Mouse (Mus musculus): ENCODE measurements around the gene Ankrd11. TPM values are rescaled to one million over a fixed set of nuclear protein-coding genes. Genes with fewer than 3 reads are reported as not detected.
A peak's percentile ranks its signal among the peaks of the same experiment; 100 is the strongest.

Ankrd11 gene
- total and polyA plus RNA-seq, 3 experiments = 49.2 to 235 (median 87.7) TPM

GRCm38 (mm10) chr8:123005328-123005727 lies 36.7 kb downstream of the Ankrd11 start:
- peaks cover 25% of the 10 kb centered on the region in 2 experiments for H3K4me1 ChIP-seq (ENCODE audit: control insufficient read depth in 1 of 2, insufficient read depth in 2 of 2, low read length in 2 of 2)
- H3K9me3 ChIP-seq (replicated peaks; ENCODE audit: insufficient read depth, low read length) = no peaks in the 10 kb centered on the region
- peaks cover 88% of the 10 kb centered on the region for H3K79me2 ChIP-seq (ENCODE audit: control insufficient read depth, insufficient read depth, low read length, poor library complexity)
- no peak overlapping the region for H3K4me3 ChIP-seq (ENCODE audit: control insufficient read depth in 1 of 2, insufficient read depth in 1 of 2, low read depth in 2 of 2, low read length in 2 of 2)
- peaks cover 0 to 53% of the 10 kb centered on the region in 2 experiments; a peak in 2 of 4 replicates for H3K36me3 ChIP-seq (ENCODE audit: control insufficient read depth in 1 of 2, insufficient read depth in 2 of 2, low read length in 2 of 2)
- no peak for DNase-seq (ENCODE audit: low read depth, low spot score)
- H3K9ac ChIP-seq (ENCODE audit: control insufficient read depth, low read depth, low read length, poor library complexity, severe bottlenecking) = no peak overlapping the region
- no peaks in the 10 kb centered on the region for H3K27me3 ChIP-seq (ENCODE audit: control insufficient read depth in 1 of 2, insufficient read depth in 2 of 2, low read length in 2 of 2)
- H3K27ac ChIP-seq (ENCODE audit: control insufficient read depth, low read depth, low read length) = no peak overlapping the region
- no peak for TF ChIP-seq E2F4 (IDR thresholded peaks at IDR 0.05; ENCODE audit: borderline replicate concordance, low read depth, low read length)

GRCm38 (mm10) chr8:123004033-123004922 lies 37.8 kb downstream of the Ankrd11 start:
- H3K4me1 ChIP-seq (ENCODE audit: control insufficient read depth in 1 of 2, insufficient read depth in 2 of 2, low read length in 2 of 2) = peaks cover 29 to 32% of the 10 kb centered on the region in 2 experiments
- no peak overlapping the region for H3K9ac ChIP-seq (ENCODE audit: control insufficient read depth, low read depth, low read length, poor library complexity, severe bottlenecking)
- peaks cover 0 to 60% of the 10 kb centered on the region in 2 experiments; a peak in 2 of 4 replicates for H3K36me3 ChIP-seq (ENCODE audit: control insufficient read depth in 1 of 2, insufficient read depth in 2 of 2, low read length in 2 of 2)
- peaks cover 84% of the 10 kb centered on the region for H3K79me2 ChIP-seq (ENCODE audit: control insufficient read depth, insufficient read depth, low read length, poor library complexity)
- no peaks in the 10 kb centered on the region for H3K9me3 ChIP-seq (replicated peaks; ENCODE audit: insufficient read depth, low read length)
- no peak for DNase-seq (ENCODE audit: low read depth, low spot score)
- no peak overlapping the region for H3K27ac ChIP-seq (ENCODE audit: control insufficient read depth, low read depth, low read length)
- H3K27me3 ChIP-seq (ENCODE audit: control insufficient read depth in 1 of 2, insufficient read depth in 2 of 2, low read length in 2 of 2) = no peaks in the 10 kb centered on the region
- TF ChIP-seq E2F4 (IDR thresholded peaks at IDR 0.05; ENCODE audit: borderline replicate concordance, low read depth, low read length) = no peak
- no peak for TF ChIP-seq TAL1 (IDR thresholded peaks at IDR 0.05; ENCODE audit: low read length)
- no peak overlapping the region for H3K4me3 ChIP-seq (ENCODE audit: control insufficient read depth in 1 of 2, insufficient read depth in 1 of 2, low read depth in 2 of 2, low read length in 2 of 2)

GRCm38 (mm10) chr8:123000311-123000710 lies 41.8 kb downstream of the Ankrd11 start:
- Histone ChIP-seq H3K9me3 (replicated peaks; ENCODE audit: insufficient read depth, low read length) (no peaks in the 10 kb centered on the region), H3K4me1 (ENCODE audit: control insufficient read depth in 1 of 2, insufficient read depth in 2 of 2, low read length in 2 of 2) (peaks cover 25 to 37% of the 10 kb centered on the region in 2 experiments), H3K79me2 (ENCODE audit: control insufficient read depth, insufficient read depth, low read length, poor library complexity) (peaks cover 80% of the 10 kb centered on the region), H3K9ac (ENCODE audit: control insufficient read depth, low read depth, low read length, poor library complexity, severe bottlenecking) (no peak overlapping the region), H3K27me3 (ENCODE audit: control insufficient read depth in 1 of 2, insufficient read depth in 2 of 2, low read length in 2 of 2) (no peaks in the 10 kb centered on the region), H3K27ac (ENCODE audit: control insufficient read depth, low read depth, low read length) (peak overlapping the region; percentile 28), H3K36me3 (ENCODE audit: control insufficient read depth in 1 of 2, insufficient read depth in 2 of 2, low read length in 2 of 2) (peaks cover 3 to 55% of the 10 kb centered on the region in 2 experiments; a peak in 3 of 4 replicates), H3K4me3 (ENCODE audit: control insufficient read depth in 1 of 2, insufficient read depth in 1 of 2, low read depth in 2 of 2, low read length in 2 of 2) (peak overlapping the region in 1 of 2 experiments; percentile 50; a peak in 1 of 4 replicates)
- peak; percentile 76 for DNase-seq (ENCODE audit: low read depth, low spot score)
- no peak for TF ChIP-seq NRF1 (IDR thresholded peaks at IDR 0.05; ENCODE audit: insufficient read depth, low read depth, low read length, poor library complexity, severe bottlenecking)
- TF ChIP-seq SIN3A (IDR thresholded peaks at IDR 0.05; ENCODE audit: low read length) = peak; percentile 85
- no peak for TF ChIP-seq MEF2A (IDR thresholded peaks at IDR 0.05; ENCODE audit: extremely low read depth, insufficient replicate concordance, low read depth, low read length, poor library complexity, severe bottlenecking)
- TF ChIP-seq E2F4 (IDR thresholded peaks at IDR 0.05; ENCODE audit: borderline replicate concordance, low read depth, low read length) = no peak
- TF ChIP-seq RAD21 (IDR thresholded peaks at IDR 0.05; ENCODE audit: low read depth, low read length) = no peak
- no peak for TF ChIP-seq UBTF (IDR thresholded peaks at IDR 0.05; ENCODE audit: borderline replicate concordance, insufficient read depth, low read depth, low read length)
- no peak for TF ChIP-seq POLR2A (IDR thresholded peaks at IDR 0.05; ENCODE audit: control insufficient read depth in 1 of 2, insufficient read depth in 1 of 2, low read depth in 1 of 2, low read length in 2 of 2, poor library complexity in 1 of 2)
- TF ChIP-seq ZC3H11A (IDR thresholded peaks at IDR 0.05; ENCODE audit: low read depth, low read length) = peak; percentile 16; the same call in 1 of the 2 replicates
- peak; percentile 62 to 68 for TF ChIP-seq EP300 (IDR thresholded peaks at IDR 0.05; ENCODE audit: low read depth in 1 of 2, low read length in 2 of 2)
- TF ChIP-seq GABPA (IDR thresholded peaks at IDR 0.05; ENCODE audit: low read depth, low read length) = no peak
- TF ChIP-seq BHLHE40 (IDR thresholded peaks at IDR 0.05; ENCODE audit: borderline replicate concordance, low read depth, low read length) = no peak
- TF ChIP-seq SMC3 (IDR thresholded peaks at IDR 0.05; ENCODE audit: low read depth, low read length) = no peak
- TF ChIP-seq JUND (IDR thresholded peaks at IDR 0.05; ENCODE audit: low read depth, low read length) = no peak
- TF ChIP-seq MXI1 (IDR thresholded peaks at IDR 0.05; ENCODE audit: low read depth, low read length) = peak; percentile 70
- peak; percentile 90 for TF ChIP-seq ZNF384 (IDR thresholded peaks at IDR 0.05; ENCODE audit: low read depth, low read length)
- no peak for TF ChIP-seq ZKSCAN1 (IDR thresholded peaks at IDR 0.05; ENCODE audit: low read depth, low read length)
- TF ChIP-seq POLR2AphosphoS2 (IDR thresholded peaks at IDR 0.05; ENCODE audit: low read length) = no peak
- TF ChIP-seq MAZ (IDR thresholded peaks at IDR 0.05; ENCODE audit: low read depth, low read length) = 0 out of 2 replicates have a peak, but pooled peaks have one; percentile 53
- no peak for TF ChIP-seq ELF1 (IDR thresholded peaks at IDR 0.05; ENCODE audit: low read depth, low read length)
- TF ChIP-seq NELFE (IDR thresholded peaks at IDR 0.05; ENCODE audit: low read depth, low read length) = no peak
- no peak for TF ChIP-seq USF2 (IDR thresholded peaks at IDR 0.05; ENCODE audit: borderline replicate concordance in 1 of 2, insufficient read depth in 1 of 2, low read depth in 1 of 2, low read length in 2 of 2)
